Mouse (Mus musculus): Measurements from ENCODE around the gene Sytl5.

GRCm38 (mm10) chrX:10005946-10006345 lies 120.5 kb downstream of the Sytl5 start:
- TF ChIP-seq ZC3H11A (IDR thresholded peaks at IDR 0.05; ENCODE audit: borderline replicate concordance, low read depth, low read length) (no peak), ZNF384 (IDR thresholded peaks at IDR 0.05; ENCODE audit: low read depth, low read length) (no peak), MAFK (IDR thresholded peaks at IDR 0.05; ENCODE audit: insufficient read depth, low read depth, low read length) (no peak), CHD2 (IDR thresholded peaks at IDR 0.05; ENCODE audit: low read depth, low read length) (no peak)
